Comparison of ENCODE assay signal across 8 mouse cellular contexts in genomic region chr8:95487800-95488697, GRCm38 (mm10). TPM values are rescaled to one million over a fixed set of nuclear protein-coding genes. Genes with fewer than 3 reads are reported as not detected.
A peak's percentile ranks its signal among the peaks of the same experiment; 100 is the strongest.
DNase-seq lines count a peak whose midpoint lies in the region; ATAC-seq lines count a peak whose summit lies in the region.

No protein-coding gene starts in this region.

- H3K9me3 ChIP-seq in lung, embryonic 15.5 days = no peaks in the 10 kb centered on the region
- H3K9me3 ChIP-seq in forebrain, embryonic 15.5 days = no peaks in the 10 kb centered on the region
- no peaks in the 10 kb centered on the region for H3K9me3 ChIP-seq in midbrain, embryonic 14.5 days (ENCODE audit: control insufficient read depth, low read length)

- peaks cover 19% of the 10 kb centered on the region for H3K4me1 ChIP-seq in lung, embryonic 15.5 days
- H3K4me1 ChIP-seq in forebrain, embryonic 15.5 days = peaks cover 20% of the 10 kb centered on the region
- H3K4me1 ChIP-seq in midbrain, embryonic 14.5 days (ENCODE audit: control insufficient read depth, insufficient read depth, low read length) = peaks cover 8% of the 10 kb centered on the region

- peaks cover 22% of the 10 kb centered on the region for H3K36me3 ChIP-seq in lung, embryonic 15.5 days
- H3K36me3 ChIP-seq in forebrain, embryonic 15.5 days = peaks cover 30% of the 10 kb centered on the region
- peaks cover 33% of the 10 kb centered on the region for H3K36me3 ChIP-seq in midbrain, embryonic 14.5 days (ENCODE audit: control insufficient read depth, insufficient read depth, low read length)

- 0 out of 2 replicates have a peak overlapping the region, but pooled peaks have one; percentile 44 for H3K27ac ChIP-seq in lung, embryonic 15.5 days
- H3K27ac ChIP-seq in forebrain, embryonic 15.5 days (replicated peaks) = peak overlapping the region; percentile 70
- H3K27ac ChIP-seq in midbrain, embryonic 14.5 days (replicated peaks; ENCODE audit: low read depth, low read length) = peak overlapping the region; percentile 72

- peak overlapping the region; percentile 94 for H3K9ac ChIP-seq in lung, embryonic 15.5 days
- peak overlapping the region; percentile 90 for H3K9ac ChIP-seq in forebrain, embryonic 15.5 days (replicated peaks)
- peak overlapping the region; percentile 97 for H3K9ac ChIP-seq in midbrain, embryonic 14.5 days (replicated peaks; ENCODE audit: low read length)

- no peaks in the 10 kb centered on the region for H3K27me3 ChIP-seq in lung, embryonic 15.5 days
- H3K27me3 ChIP-seq in forebrain, embryonic 15.5 days = no peaks in the 10 kb centered on the region
- no peaks in the 10 kb centered on the region for H3K27me3 ChIP-seq in midbrain, embryonic 14.5 days (ENCODE audit: control insufficient read depth, insufficient read depth, low read length)

- ATAC-seq in lung, embryonic 15.5 days (ENCODE audit: borderline replicate concordance, extremely low read depth, low FRiP score, low TSS enrichment) = peak; percentile 62
- peak; percentile 36 for ATAC-seq in activated CD4-positive, CD25-positive, alpha-beta regulatory T cell, adult 4 months
- peak; percentile 48 for ATAC-seq in forebrain, embryonic 15.5 days (replicated peaks)
- ATAC-seq in midbrain, embryonic 14.5 days (ENCODE audit: low FRiP score, low TSS enrichment) = peak; percentile 66

- DNase-seq in lung, adult 18-20 months = no peak
- DNase-seq in kidney, postnatal 10 days = peak; percentile 23
- DNase-seq in midbrain, embryonic 14.5 days = no peak
- no peak for DNase-seq in ovary, adult 18-20 months (ENCODE audit: low spot score)
- DNase-seq in right cerebral cortex, postnatal 10 days (ENCODE audit: low spot score in 2 of 2) = no peak

- under 1% methylated on average over 75 of the region's 95 CpGs for WGBS in lung, embryonic 15.5 days
- under 1% methylated on average over 77 of the region's 95 CpGs for WGBS in forebrain, embryonic 15.5 days
- 1% methylated on average over 82 of the region's 95 CpGs for WGBS in midbrain, embryonic 14.5 days

- peak overlapping the region; percentile 83 for H3K4me3 ChIP-seq in lung, embryonic 15.5 days
- H3K4me3 ChIP-seq in forebrain, embryonic 15.5 days = peak overlapping the region; percentile 91
- peak overlapping the region; percentile 82 for H3K4me3 ChIP-seq in midbrain, embryonic 14.5 days (replicated peaks; ENCODE audit: low read depth, low read length)

- H3K4me2 ChIP-seq in lung, embryonic 15.5 days = peak overlapping the region; percentile 89
- peak overlapping the region; percentile 92 for H3K4me2 ChIP-seq in forebrain, embryonic 15.5 days (replicated peaks)
- H3K4me2 ChIP-seq in midbrain, embryonic 14.5 days (ENCODE audit: low read length) = peak overlapping the region; percentile 91

RNA-seq across cellular contexts. Expression of gene Csnk2a2, which starts 1.8 kb away (rescaled TPM):
- 9.6 and 11.3 TPM in 2 replicates for polyA plus RNA-seq in lung, embryonic 15.5 days (2015; fragmentation: Nextera tagmentation; extraction: Ambion mirVana)
- polyA plus RNA-seq in activated CD4-positive, CD25-positive, alpha-beta regulatory T cell, adult 4 months (2017; shearing (Covaris generic)) = 10 to 100 TPM; 13.9 to 14.2 TPM
- polyA plus RNA-seq in forebrain, embryonic 15.5 days (2015; fragmentation: Nextera tagmentation; extraction: Ambion mirVana) = 9.8 and 10.6 TPM in 2 replicates
- 18.8 and 19.1 TPM in 2 replicates for polyA plus RNA-seq in midbrain, embryonic 14.5 days (2014; fragmentation: Nextera tagmentation; extraction: Ambion mirVana)

RNA-seq across cellular contexts. Expression of gene Ccdc113, which starts 45.8 kb away (rescaled TPM):
- polyA plus RNA-seq in lung, embryonic 15.5 days (2015; fragmentation: Nextera tagmentation; extraction: Ambion mirVana) = 2.7 and 3.0 TPM in 2 replicates
- polyA plus RNA-seq in activated CD4-positive, CD25-positive, alpha-beta regulatory T cell, adult 4 months (2017; shearing (Covaris generic)) = not detected
- 0.95 and 2.0 TPM in 2 replicates for polyA plus RNA-seq in forebrain, embryonic 15.5 days (2015; fragmentation: Nextera tagmentation; extraction: Ambion mirVana)
- 0.66 and 0.78 TPM in 2 replicates for polyA plus RNA-seq in midbrain, embryonic 14.5 days (2014; fragmentation: Nextera tagmentation; extraction: Ambion mirVana)

RNA-seq across cellular contexts. Expression of gene Cfap20, which starts 53.4 kb away (rescaled TPM):
- polyA plus RNA-seq in lung, embryonic 15.5 days (2015; fragmentation: Nextera tagmentation; extraction: Ambion mirVana) = 143 and 150 TPM in 2 replicates
- polyA plus RNA-seq in activated CD4-positive, CD25-positive, alpha-beta regulatory T cell, adult 4 months (2017; shearing (Covaris generic)) = 10 to 100 TPM; 65.2 to 66.9 TPM
- polyA plus RNA-seq in forebrain, embryonic 15.5 days (2015; fragmentation: Nextera tagmentation; extraction: Ambion mirVana) = 131 and 141 TPM in 2 replicates
- 133 TPM in 2 replicates for polyA plus RNA-seq in midbrain, embryonic 14.5 days (2014; fragmentation: Nextera tagmentation; extraction: Ambion mirVana)
